Mouse (Mus musculus) mouse embryonic stem cell (cell line): ENCODE measurements at regions not wholly inside any gene's neighbourhood (a gene's known extent, or its start where the extent isn't known, plus 50 kb on each side); places are given as distances from the start of the nearest gene placed in this dataset.

Experiments used
- in situ Hi-C, 2 experiments: fragments of 300-500 bp; cut with MboI; formaldehyde crosslinking; loops; 1 replicate in 1 of 2; 3 replicates in 1 of 2; pipeline ENCODE4 v1.14.3; 2019 to 2020; ENCODE audit warnings: low sequenced_read_pairs in 2 of 2, low pct_unique_long_range_greater_than_20kb in 1 of 2, mixed read lengths in 1 of 2; ENCODE audit not compliant: unreplicated experiment in 1 of 2

- in situ Hi-C loops: no loop called here
These were observed 504.1 kb downstream of the Tbc1d22a start for GRCm38 (mm10) chr15:86718376-86718775.

DNA sequence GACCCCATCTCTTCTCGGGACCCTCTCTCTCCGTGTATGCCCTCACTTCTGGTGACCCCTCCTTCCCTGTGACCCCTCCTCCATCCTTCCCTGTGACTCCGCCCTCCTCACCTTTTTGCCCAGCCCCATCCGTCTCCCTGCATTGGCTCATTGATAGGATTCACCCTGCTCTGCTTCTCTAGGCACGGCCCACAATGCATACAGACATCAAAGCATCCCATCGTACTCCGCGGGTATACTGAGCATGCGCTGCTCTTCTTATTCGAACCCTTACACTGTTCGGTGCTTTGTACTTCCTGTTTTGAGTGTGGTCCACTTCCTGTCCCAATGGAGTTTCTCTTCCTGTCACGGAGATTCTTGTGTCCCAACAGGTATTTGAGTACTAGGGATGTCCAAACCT, 504.8 kb downstream of the Tbc1d22a start:
- in situ Hi-C loops: no loop called here

- in situ Hi-C loops: no loop called here
These were observed 506.9 kb downstream of the Tbc1d22a start for GRCm38 (mm10) chr15:86721131-86721530.

GRCm38 (mm10) chr15:86737945-86738344, 523.7 kb downstream of the Tbc1d22a start:
- in situ Hi-C loops: no loop called here

DNA sequence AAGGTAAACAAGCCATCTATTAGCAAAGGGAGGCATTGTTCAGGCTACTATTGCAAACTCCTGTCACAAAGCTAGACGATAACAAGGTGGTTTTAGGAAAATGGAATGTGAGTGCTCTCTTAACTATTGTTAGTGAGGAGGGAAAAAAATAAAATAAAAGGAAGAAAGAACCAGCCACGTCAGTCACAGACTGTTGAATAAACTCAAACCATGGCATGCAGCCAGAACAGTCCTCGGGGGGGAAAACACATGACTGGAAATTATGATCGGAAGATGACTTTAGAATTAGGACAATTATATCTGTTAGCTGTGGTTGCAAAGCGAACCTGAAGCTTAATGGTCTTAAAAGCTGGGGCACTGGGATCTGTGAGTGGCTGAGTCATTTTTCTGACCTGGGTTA, 524.1 kb downstream of the Tbc1d22a start:
- in situ Hi-C loops: no loop called here

GRCm38 (mm10) chr15:86738776-86739175, 524.5 kb downstream of the Tbc1d22a start:
- in situ Hi-C loops: no loop called here

DNA sequence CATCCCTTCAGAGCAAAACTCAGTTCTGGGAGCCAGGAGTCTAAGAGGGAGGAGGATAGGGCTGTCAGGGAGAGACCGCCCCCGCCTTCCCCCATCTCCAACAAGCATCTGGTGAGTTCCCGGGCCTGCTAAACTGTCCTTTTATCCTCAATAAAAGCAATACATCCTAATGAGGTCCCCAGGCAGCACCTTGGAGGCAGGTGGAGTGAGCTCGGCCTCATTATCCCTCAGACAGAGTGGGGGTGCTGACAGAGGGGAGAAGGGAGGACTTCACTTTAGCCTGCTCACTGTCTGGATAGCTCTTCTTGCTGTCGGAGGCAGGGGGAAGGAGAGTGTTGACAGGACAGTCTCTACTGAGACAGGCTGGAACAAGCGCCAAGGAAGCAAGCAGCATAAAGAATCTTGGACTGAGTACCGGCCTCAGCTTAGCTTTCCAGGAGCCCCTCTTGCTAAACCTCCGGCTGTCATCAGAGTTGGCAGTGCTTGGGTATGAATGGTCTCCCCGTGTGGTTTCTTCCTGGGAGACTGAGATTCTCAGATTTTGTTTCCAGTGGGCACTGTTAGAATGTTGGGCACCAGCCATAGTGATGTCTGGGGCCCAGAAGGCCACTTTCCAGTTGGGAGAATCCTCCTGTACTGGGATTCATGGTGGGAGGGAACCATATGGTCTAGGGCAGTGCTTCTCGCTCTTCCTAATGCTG, 537.3 kb downstream of the Tbc1d22a start:
- in situ Hi-C loops: no loop called here

DNA sequence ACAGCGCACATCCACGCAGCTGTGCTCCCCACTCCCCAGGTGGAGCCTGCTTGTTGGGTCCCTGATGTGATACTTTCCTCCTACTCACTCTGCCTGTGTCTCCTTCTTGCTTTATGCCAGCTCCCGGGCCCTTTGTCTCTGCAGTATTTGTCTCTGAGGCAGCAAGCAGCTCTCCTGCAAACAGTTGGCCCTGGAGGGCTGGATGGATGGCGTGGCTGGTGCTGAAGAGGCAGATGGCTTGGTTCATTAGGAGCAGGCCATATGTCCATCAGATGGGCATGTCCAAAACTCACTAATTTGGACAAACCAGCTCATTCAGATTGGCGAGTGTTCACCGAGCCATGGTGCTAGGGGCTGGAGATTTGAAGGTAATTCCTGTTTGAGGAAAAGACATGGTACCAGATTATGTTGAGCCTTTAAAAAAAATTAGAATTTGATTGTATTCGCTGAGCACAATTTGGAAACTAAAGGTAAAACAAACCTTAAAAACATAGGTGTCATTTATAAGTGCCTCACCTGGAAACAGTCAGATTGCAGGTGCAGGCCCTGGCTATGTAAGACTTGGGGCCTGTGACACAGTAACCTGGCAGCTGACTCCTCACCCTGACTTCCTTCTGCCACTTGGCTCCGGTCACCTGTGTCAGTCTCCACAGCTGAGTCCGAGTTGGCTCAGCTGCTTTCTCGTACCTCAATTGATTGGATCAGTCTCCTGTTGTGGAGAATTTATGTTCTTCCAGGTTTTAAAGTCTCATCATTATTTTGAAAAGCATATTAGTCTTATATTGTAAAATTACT, 549.5 kb downstream of the Tbc1d22a start:
- in situ Hi-C loops: no loop called here

DNA sequence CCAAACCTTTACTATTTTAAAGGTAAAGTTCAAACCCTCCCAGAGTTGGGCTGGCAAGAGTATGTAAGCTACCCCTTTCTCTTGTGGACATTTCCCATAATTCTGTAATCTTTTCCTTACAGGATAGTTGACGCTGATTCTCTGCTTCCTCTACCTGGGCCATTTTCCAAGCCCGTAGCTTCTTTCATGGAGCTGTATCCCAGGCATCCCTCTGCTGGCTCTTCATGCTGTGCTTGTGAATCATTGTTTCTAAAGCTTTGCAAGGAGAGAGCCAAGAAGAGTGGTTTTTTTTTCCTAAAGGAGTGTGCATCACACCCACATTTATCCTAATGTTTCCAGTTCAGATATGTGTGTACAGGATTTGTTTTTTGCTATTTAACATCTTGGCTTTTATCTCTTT, 553.4 kb downstream of the Tbc1d22a start:
- in situ Hi-C loops: no loop called here

GRCm38 (mm10) chr15:86773041-86773440, 558.8 kb downstream of the Tbc1d22a start:
- in situ Hi-C loops: no loop called here

GRCm38 (mm10) chr15:86777998-86778397, 563.7 kb downstream of the Tbc1d22a start:
- in situ Hi-C loops: no loop called here

DNA sequence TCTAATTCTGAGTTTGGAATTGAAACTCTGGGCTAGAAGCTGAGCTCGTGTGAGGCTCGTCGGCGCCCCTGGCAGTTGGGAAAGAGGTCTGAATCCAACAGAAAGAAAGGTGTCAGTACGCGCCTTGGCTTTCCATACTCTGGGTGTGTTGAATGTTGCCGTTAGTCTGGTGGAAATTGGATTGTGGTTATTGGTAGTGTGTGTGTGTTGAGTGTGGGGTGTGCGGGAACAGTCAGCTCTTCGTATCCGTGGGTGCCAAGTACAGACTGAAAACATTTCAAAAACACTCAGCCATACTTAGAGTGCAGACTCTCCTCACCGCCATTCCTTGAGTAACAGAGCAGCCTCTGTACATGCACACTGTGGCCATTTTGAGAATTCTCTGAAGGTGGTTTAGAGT, 566.9 kb downstream of the Tbc1d22a start:
- in situ Hi-C loops: no loop called here

DNA sequence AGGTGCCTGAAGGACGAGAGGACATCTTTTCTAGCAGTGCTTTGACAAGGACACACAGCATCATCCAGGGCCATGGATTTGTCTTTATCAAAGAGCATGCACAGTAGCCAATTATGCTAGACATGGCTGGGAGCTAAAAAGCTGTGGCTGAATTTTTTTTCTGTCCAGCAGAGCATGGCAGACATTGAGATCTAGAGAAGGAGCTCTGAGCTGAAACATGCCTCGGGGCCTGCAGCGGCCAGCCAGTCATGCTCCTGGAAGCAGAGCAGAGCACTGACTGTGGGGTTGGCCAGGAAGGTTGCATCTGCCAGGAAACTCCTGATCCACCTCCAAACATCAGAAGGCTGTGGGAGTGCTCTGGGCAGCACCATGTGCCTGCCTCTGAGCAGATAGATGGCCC, 580.5 kb downstream of the Tbc1d22a start:
- in situ Hi-C loops: no loop called here

- in situ Hi-C loops: no loop called here
These were observed 584.4 kb downstream of the Tbc1d22a start for GRCm38 (mm10) chr15:86798474-86799178.

DNA sequence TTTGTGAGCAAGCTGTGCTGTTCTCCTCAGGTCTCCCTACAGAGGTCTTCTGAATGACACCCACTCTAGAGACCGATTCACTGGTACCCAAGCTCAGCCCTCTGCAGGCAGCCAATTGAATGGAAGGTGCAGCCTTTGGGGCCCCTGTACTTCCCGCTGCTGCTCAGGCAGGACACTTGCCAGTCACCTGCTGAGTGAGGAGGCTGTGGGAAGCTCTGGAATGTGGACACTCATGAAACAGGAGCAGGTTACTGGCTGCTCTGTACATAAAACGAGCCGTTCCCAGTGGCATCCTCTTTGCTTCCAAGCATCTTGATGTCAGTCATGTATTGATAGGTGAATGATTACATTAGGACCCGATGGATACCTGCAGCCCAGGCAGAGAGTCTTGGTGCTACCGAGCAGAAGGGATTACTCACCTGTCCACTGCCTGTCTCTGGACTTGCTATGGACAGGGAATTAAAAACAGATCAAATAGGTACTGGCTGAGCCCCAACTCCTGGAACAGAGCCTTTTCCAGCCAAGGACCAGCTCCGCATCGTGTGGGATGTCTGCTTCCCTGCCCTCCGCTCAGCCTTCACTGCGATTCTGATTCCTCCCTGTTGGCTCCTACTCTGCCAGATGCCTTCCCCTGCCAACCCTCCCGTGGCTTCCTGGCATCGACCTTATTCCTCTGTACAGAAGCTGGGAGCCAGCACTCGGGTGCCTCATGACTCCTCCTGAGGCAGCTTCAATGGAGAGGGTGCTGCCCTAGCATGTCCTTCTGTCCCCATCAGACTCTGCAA, 593.2 kb downstream of the Tbc1d22a start:
- in situ Hi-C loops: no loop called here

- in situ Hi-C loops: no loop called here
These were observed 597.6 kb downstream of the Tbc1d22a start for GRCm38 (mm10) chr15:86811821-86812220.

DNA sequence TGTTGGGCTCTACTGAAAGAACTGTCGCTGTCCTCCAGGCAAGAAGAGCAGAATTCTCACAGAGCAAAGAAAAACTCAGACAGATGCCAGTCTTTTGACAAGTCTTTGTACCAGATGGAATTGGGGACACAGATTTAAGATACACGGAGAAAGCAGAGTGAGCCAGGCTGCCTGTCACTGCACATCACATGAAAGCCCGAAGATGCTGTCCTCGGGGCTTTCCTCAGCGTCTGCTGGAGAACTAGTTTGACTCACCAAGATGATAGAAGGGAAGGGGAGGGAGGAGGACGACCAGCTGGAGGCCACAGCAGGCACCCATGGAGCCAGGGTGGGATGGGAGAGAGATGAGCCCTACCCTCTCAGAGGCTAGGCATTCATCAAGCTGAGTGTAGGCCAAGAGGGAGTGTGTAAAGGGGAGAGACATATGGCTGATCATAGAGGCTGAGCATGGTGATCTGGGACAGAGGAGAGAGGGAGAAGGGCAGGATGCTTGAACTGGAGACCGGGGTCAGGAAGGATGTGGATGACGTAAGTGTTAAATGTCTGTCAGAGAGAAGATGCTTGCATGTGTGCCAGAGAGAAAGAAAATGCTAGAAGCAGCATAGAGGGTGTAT, 600.7 kb downstream of the Tbc1d22a start:
- in situ Hi-C loops: no loop called here

- in situ Hi-C loops: no loop called here
These were observed 621.7 kb downstream of the Tbc1d22a start for GRCm38 (mm10) chr15:86835996-86836395.
